Mouse (Mus musculus) liver, adult 2 months (tissue): ENCODE data around the gene Cntfr.

Source experiments
- CTCF ChIP-seq: fragments of 200-500 bp; IDR thresholded peaks from 2 replicates; pipeline ENCODE4 v1.5.1; 2011; ENCODE audit warnings: low read depth, low read length, control low read depth
- POLR2A ChIP-seq: fragments of 200-500 bp; IDR thresholded peaks from 2 replicates; pipeline ENCODE4 v1.6.1; 2011; ENCODE audit warnings: low read length, control low read depth; ENCODE audit not compliant: insufficient read depth; ENCODE audit errors: extremely low read depth

- no peak for TF ChIP-seq POLR2A
- TF ChIP-seq CTCF = no peak
Measured at GRCm38 (mm10) chr4:41664533-41664932, 32.4 kb downstream of the Cntfr start.
